Comparison of ENCODE assay signal across 16 mouse cellular contexts in the genomic region with DNA sequence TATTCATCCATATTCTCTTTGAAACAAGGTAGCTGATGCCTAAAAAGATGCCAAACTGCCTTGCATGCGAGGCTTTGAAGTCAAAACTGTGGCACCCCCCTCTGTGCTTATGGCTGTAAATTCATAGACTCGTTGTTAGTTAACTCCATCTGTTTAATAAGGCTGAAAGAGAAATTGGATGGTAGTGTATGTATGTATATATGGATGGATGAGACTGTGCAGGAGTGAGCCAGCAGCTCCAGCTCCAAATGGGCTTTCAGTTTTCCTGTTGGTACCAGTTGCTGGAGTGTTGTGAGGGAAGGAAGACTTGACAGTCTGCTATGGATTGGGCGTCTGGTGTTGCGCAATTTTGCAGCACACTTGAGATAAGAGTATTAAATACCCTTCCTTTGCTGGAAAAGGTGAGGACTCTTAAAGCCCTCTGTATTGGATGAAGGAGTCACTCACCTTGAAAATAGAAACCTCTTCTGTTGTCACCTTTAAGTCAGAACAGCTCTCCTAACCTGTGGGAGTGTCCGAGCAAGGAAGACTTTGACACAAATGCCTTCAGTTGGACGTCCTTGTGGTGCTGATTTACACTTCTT.
"Had no signal": no experiment of that assay in that cellular context is flagged by ENCODE, and none has a peak within 500 bp of the region (broad histone marks: within the 10 kb centered on the region; RNA-seq: fewer than 3 reads in every experiment).

No protein-coding gene starts in this region.

- H3K9ac ChIP-seq: liver, embryonic 15.5 days; midbrain, embryonic 15.5 days; neural tube, embryonic 13.5 days had no signal

- H3K36me3 ChIP-seq: midbrain, embryonic 15.5 days had no signal

- H3K4me2 ChIP-seq: liver, embryonic 11.5 days; liver, embryonic 15.5 days; midbrain, embryonic 11.5 days; midbrain, embryonic 15.5 days; neural tube, embryonic 13.5 days had no signal

- H3K9me3 ChIP-seq: limb, embryonic 10.5 days; liver, embryonic 15.5 days; midbrain, embryonic 15.5 days; neural tube, embryonic 13.5 days had no signal

- H3K27me3 ChIP-seq: liver, embryonic 15.5 days; megakaryocyte, embryonic 14.5 days; midbrain, embryonic 15.5 days; neural tube, embryonic 13.5 days had no signal

- ATAC-seq: midbrain, embryonic 15.5 days had no signal

- H3K4me1 ChIP-seq: limb, embryonic 10.5 days; liver, embryonic 15.5 days had no signal

- DNase-seq: kidney, postnatal 14 days; lung, adult 2 months; retina, postnatal 1 day; right cerebral cortex, postnatal 4 days; spleen, adult 18-20 months; thymus, adult 18-20 months; thymus, postnatal 14 days had no signal

- H3K4me3 ChIP-seq: left cerebral cortex, adult 2 months; limb, embryonic 10.5 days; liver, embryonic 15.5 days; megakaryocyte, embryonic 14.5 days; midbrain, embryonic 15.5 days; neural tube, embryonic 13.5 days had no signal

- H3K27ac ChIP-seq: left cerebral cortex, adult 2 months; limb, embryonic 10.5 days; liver, embryonic 15.5 days; macrophage; midbrain, embryonic 15.5 days; neural tube, embryonic 13.5 days had no signal
